Mouse (Mus musculus) megakaryocyte, embryonic 14.5 days (primary cell): Measurements from ENCODE around the gene Krtap7-1.

Source experiments
- FLI1 ChIP-seq: IDR thresholded peaks from 2 replicates; pipeline ENCODE4 v1.6.1; 2012; ENCODE audit warnings: low read length, inconsistent platforms, mixed read lengths
- GATA1 ChIP-seq: IDR thresholded peaks from 3 replicates; pipeline ENCODE4 v1.6.1; 2012; ENCODE audit warnings: mixed read lengths, low read length, inconsistent platforms, borderline replicate concordance

DNA sequence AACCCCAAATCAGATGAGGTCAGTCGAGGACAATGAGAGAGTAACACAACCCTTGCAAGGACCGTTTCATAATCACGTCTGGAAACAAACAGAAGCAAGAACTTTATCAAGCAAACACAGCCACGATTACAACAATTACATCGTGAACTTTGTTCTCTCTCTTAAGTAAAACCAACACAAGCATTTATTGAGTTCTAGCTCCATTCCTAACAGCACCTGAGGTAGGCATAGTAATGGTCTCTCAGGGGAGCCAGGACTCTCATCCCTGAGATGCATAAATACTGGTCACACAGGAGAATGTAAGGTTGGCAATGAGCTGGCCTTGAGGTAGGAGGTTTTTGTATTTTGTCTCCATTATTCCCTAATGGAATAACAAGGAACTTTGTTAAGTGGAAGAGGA, 6.3 kb downstream of the Krtap7-1 start:
- no peak for TF ChIP-seq GATA1
- no peak for TF ChIP-seq FLI1
